Mouse (Mus musculus) kidney, adult 2 months (tissue): Measurements from ENCODE around the gene Adat3.

Experiments
- CTCF ChIP-seq: fragments of 200-500 bp; conservative IDR thresholded peaks from 2 replicates; pipeline ENCODE4 v1.5.1; 2011; ENCODE audit warnings: low read depth, mild to moderate bottlenecking, control low read depth, low read length, moderate library complexity, mixed read lengths; ENCODE audit not compliant: insufficient read depth, insufficient read length
- POLR2A ChIP-seq: fragments of 200-500 bp; IDR thresholded peaks from one replicate; pipeline ENCODE4 v1.6.1; 2011; ENCODE audit warnings: low read depth, low read length, control low read depth

- no peak for TF ChIP-seq POLR2A
- no peak for TF ChIP-seq CTCF
These were observed 9.2 kb downstream of the Adat3 start for GRCm38 (mm10) chr10:80611905-80612304.
